Mouse (Mus musculus) E14TG2a.4 (cell line): ENCODE data around the gene Rnd2.

Experiments
- CTCF ChIP-seq: conservative IDR thresholded peaks from 2 replicates; pipeline ENCODE4 v1.5.1; 2014; ENCODE audit warnings: low read length
- NANOG ChIP-seq: IDR thresholded peaks from 2 replicates; pipeline ENCODE4 v1.6.1; 2014; ENCODE audit warnings: borderline replicate concordance, low read length, mixed read lengths
- POU5F1 ChIP-seq: IDR thresholded peaks from 2 replicates; pipeline ENCODE4 v1.6.1; 2014; ENCODE audit warnings: low read length, borderline replicate concordance

- peak; percentile 66 for TF ChIP-seq CTCF
- TF ChIP-seq POU5F1: no peak
- TF ChIP-seq NANOG: 0 out of 2 replicates have a peak, but pooled peaks have one; percentile 21
Measured at GRCm38 (mm10) chr11:101442127-101442693, 22.6 kb upstream of the Rnd2 start, which contains the start of gene Rpl27.
